Comparison of ENCODE assay signal across 8 mouse cellular contexts in the genomic region with DNA sequence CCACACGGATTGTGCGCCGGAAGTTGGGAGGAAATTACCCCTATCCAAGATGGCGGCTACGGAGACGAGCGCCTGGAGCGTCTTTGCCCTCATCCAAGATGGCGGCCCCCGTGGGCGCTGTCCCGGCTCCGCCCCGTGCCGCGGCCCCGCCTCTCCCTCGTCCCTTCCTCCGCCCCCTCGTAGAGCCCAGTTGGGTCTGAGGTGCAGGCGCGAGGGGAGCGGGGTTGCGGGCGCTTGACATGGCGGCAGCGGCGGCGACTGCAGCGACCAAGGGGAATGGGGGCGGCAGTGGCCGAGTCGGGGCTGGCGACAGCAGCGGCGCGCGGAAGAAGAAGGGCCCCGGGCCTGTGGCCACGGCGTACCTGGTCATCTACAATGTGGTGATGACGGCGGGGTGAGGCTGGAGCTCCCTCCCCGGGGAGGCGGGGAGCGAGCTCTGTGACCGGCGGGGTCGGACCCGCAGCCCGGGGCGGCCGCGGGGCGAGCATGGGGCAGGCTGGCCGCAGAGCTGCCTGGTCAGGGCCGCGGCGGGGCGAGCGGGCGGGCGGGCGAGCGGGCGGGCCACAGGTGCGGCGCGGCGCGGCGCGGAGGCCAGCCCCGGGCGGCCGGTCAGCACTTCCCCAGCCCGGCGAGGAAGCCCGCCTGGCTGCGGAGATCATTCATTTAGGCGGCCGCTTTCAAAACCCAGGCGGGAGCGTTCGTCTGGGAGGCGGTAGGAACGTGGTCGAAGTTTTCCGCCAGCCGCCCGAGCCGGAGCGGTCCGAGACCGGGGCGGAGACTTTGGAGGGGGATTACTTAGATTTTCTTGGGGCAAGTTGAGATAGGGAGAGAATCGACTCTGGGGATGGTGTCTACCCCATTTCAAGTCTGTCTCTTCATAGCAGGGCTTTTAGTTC. TPM values are rescaled to one million over a fixed set of nuclear protein-coding genes. Genes with fewer than 3 reads are reported as not detected.
DNase-seq lines count a peak whose midpoint lies in the region; ATAC-seq lines count a peak whose summit lies in the region.

A gene (plus strand): TSS at position 187 of the 896 bp plus-strand sequence.

- peak within 1 kb of the TSS; percentile 85 for H3K27ac ChIP-seq in heart, embryonic 13.5 days (replicated peaks)
- peak within 1 kb of the TSS; percentile 78 for H3K27ac ChIP-seq in liver, embryonic 12.5 days
- peak within 1 kb of the TSS; percentile 81 for H3K27ac ChIP-seq in stomach, embryonic 15.5 days

- peaks cover 31% of the 10 kb centered on the region for H3K27me3 ChIP-seq in heart, embryonic 13.5 days (replicated peaks)
- H3K27me3 ChIP-seq in liver, embryonic 12.5 days (replicated peaks), result peaks cover 23% of the 10 kb centered on the region
- no peaks in the 10 kb centered on the region for H3K27me3 ChIP-seq in stomach, embryonic 15.5 days (replicated peaks)

- H3K9ac ChIP-seq in heart, embryonic 13.5 days, result peak within 1 kb of the TSS; percentile 94
- peak within 1 kb of the TSS; percentile 88 for H3K9ac ChIP-seq in liver, embryonic 12.5 days
- peak within 1 kb of the TSS; percentile 89 for H3K9ac ChIP-seq in stomach, embryonic 15.5 days

- peak; percentile 99 for ATAC-seq in erythroid progenitor cell, adult 5-6 weeks (replicated peaks; ENCODE audit: low FRiP score, poor library complexity, severe bottlenecking)
- ATAC-seq in heart, embryonic 13.5 days (ENCODE audit: extremely low read depth, insufficient number of reproducible peaks, low FRiP score, low TSS enrichment), result peak; percentile 96
- ATAC-seq in liver, embryonic 12.5 days, result peak; percentile 98
- peak; percentile 99 for ATAC-seq in stomach, embryonic 15.5 days (ENCODE audit: insufficient read depth, low FRiP score, low read depth)

- H3K36me3 ChIP-seq in heart, embryonic 13.5 days, result peaks cover 9% of the 10 kb centered on the region
- peaks cover 7% of the 10 kb centered on the region for H3K36me3 ChIP-seq in liver, embryonic 12.5 days
- H3K36me3 ChIP-seq in stomach, embryonic 15.5 days, result 0 out of 2 replicates have a peak, but pooled peaks cover 3% of the 10 kb centered on the region

- peaks cover 10% of the 10 kb centered on the region for H3K4me1 ChIP-seq in heart, embryonic 13.5 days
- H3K4me1 ChIP-seq in liver, embryonic 12.5 days, result peaks cover 7% of the 10 kb centered on the region
- H3K4me1 ChIP-seq in stomach, embryonic 15.5 days, result no peaks in the 10 kb centered on the region

- peak; percentile 93 for DNase-seq in CD4-positive helper T cell, adult 2 months (ENCODE audit: low read depth, low spot score)
- peak; percentile 88 for DNase-seq in brain, embryonic 18.5 days (ENCODE audit: low read depth, low spot score)
- DNase-seq in kidney, postnatal 10 days, result peak; percentile 97
- peak; percentile 89 to 92 for DNase-seq in natural killer cell, adult 2 months (ENCODE audit: low spot score in 2 of 2)

- under 1% methylated on average over 94 of the region's 97 CpGs for WGBS in heart, embryonic 13.5 days
- under 1% methylated on average over 76 of the region's 97 CpGs for WGBS in liver, embryonic 12.5 days (ENCODE audit: insufficient replicate concordance)
- WGBS in stomach, embryonic 15.5 days, result under 1% methylated on average over 79 of the region's 97 CpGs

- H3K4me3 ChIP-seq in heart, embryonic 13.5 days, result peak within 1 kb of the TSS; percentile 97
- peak within 1 kb of the TSS; percentile 91 for H3K4me3 ChIP-seq in liver, embryonic 12.5 days
- H3K4me3 ChIP-seq in stomach, embryonic 15.5 days (replicated peaks), result peak within 1 kb of the TSS; percentile 95

- no peaks in the 10 kb centered on the region for H3K9me3 ChIP-seq in heart, embryonic 13.5 days
- no peaks in the 10 kb centered on the region for H3K9me3 ChIP-seq in liver, embryonic 12.5 days (replicated peaks)
- H3K9me3 ChIP-seq in stomach, embryonic 15.5 days, result no peaks in the 10 kb centered on the region

- peak within 1 kb of the TSS; percentile 78 for H3K4me2 ChIP-seq in heart, embryonic 13.5 days
- peak within 1 kb of the TSS; percentile 81 for H3K4me2 ChIP-seq in liver, embryonic 12.5 days
- H3K4me2 ChIP-seq in stomach, embryonic 15.5 days, result peak within 1 kb of the TSS; percentile 74

RNA-seq across cellular contexts. Expression of the gene that starts here (rescaled TPM):
- total RNA-seq in erythroid progenitor cell, adult 5-6 weeks (2015; ENCODE audit: low replicate concordance), result 29.9 and 46.5 TPM in 2 replicates
- 3.0 and 5.6 TPM in 2 replicates for total RNA-seq in erythroid progenitor cell, adult 5-6 weeks (2017; ENCODE audit: low replicate concordance)
- 58.1 and 71.5 TPM in 2 replicates for polyA plus RNA-seq in heart, embryonic 13.5 days (2015; fragmentation: Nextera tagmentation; extraction: Ambion mirVana)
- polyA plus RNA-seq in liver, embryonic 12.5 days (2016; fragmentation: Nextera tagmentation; extraction: Ambion mirVana), result 81.7 and 82.9 TPM in 2 replicates
- polyA plus RNA-seq in stomach, embryonic 15.5 days (2015; fragmentation: Nextera tagmentation; extraction: Ambion mirVana), result 97.9 and 122 TPM in 2 replicates

Comparison
In these comparisons a context has a peak if more than half of its experiments do, and no peak if none do; other contexts are left out.
1. Peak in every context shown above with its lines: DNase-seq, ATAC-seq, H3K4me3 ChIP-seq and H3K27ac ChIP-seq.